Mouse (Mus musculus) stomach, postnatal 0 days (tissue): ENCODE data around the gene Tmem121b.

Source experiments
- CTCF ChIP-seq: IDR thresholded peaks from 2 replicates; pipeline ENCODE4 v1.5.1; 2016; ENCODE audit warnings: antibody characterized with exemption, low read depth, mild to moderate bottlenecking, moderate library complexity
- EP300 ChIP-seq: optimal IDR thresholded peaks from 2 replicates; pipeline ENCODE3; 2016; ENCODE audit warnings: antibody characterized with exemption

GRCm38 (mm10) chr6:120471991-120472441, 21.6 kb downstream of the Tmem121b start:
- TF ChIP-seq EP300 (no peak), CTCF (no peak)
